Mouse (Mus musculus) forebrain, embryonic 15.5 days (tissue): Measurements from ENCODE around the gene Rgs7bp. TPM values are rescaled to one million over a fixed set of nuclear protein-coding genes. Genes with fewer than 3 reads are reported as not detected.

ENCODE experiments used
- ATAC-seq: fragments of 200-750 bp; cut with Nextera tagmentation; replicated peaks from 2 replicates; pipeline ENCODE4 v1.8.0; 2017; ENCODE audit warnings: mild to moderate bottlenecking, moderate TSS enrichment, moderate library complexity
- H3K27ac ChIP-seq: fragments of 300-500 bp; sonication (generic); replicated peaks from 2 replicates; pipeline ENCODE4 v1.5.1; 2015; ENCODE audit warnings: mild to moderate bottlenecking, inconsistent platforms
- H3K27me3 ChIP-seq: fragments of 300-500 bp; sonication (generic); 2 replicates; pipeline ENCODE4 v1.6.1; 2015; ENCODE audit warnings: inconsistent platforms
- H3K36me3 ChIP-seq: fragments of 300-500 bp; sonication (generic); 2 replicates; pipeline ENCODE4 v1.6.1; 2015; ENCODE audit warnings: mild to moderate bottlenecking, inconsistent platforms
- H3K4me1 ChIP-seq: fragments of 300-500 bp; sonication (generic); 2 replicates; pipeline ENCODE4 v1.6.1; 2015; ENCODE audit warnings: inconsistent platforms
- H3K4me2 ChIP-seq: fragments of 300-500 bp; sonication (generic); replicated peaks from 2 replicates; pipeline ENCODE4 v1.6.1; 2015; ENCODE audit warnings: mild to moderate bottlenecking, inconsistent platforms
- H3K4me3 ChIP-seq: fragments of 300-500 bp; sonication (generic); 2 replicates; pipeline ENCODE4 v1.5.1; 2015; ENCODE audit warnings: mild to moderate bottlenecking, inconsistent platforms
- H3K9ac ChIP-seq: fragments of 300-500 bp; sonication (generic); replicated peaks from 2 replicates; pipeline ENCODE4 v1.6.1; 2015; ENCODE audit warnings: mild to moderate bottlenecking, inconsistent platforms
- H3K9me3 ChIP-seq: fragments of 300-500 bp; sonication (generic); 2 replicates; pipeline ENCODE4 v1.6.1; 2016; ENCODE audit warnings: inconsistent platforms
- WGBS: fragments of 180-500 bp; shearing (Covaris S2); methylation state at CpG from one replicate; pipeline ENCODE4 v1.1.7; 2015; ENCODE audit warnings: mixed read lengths; 5-methylcytosine and 5-hydroxymethylcytosine counted together
- polyA plus RNA-seq: library from polyadenylated mRNA; unstranded; fragments of >200 nt; fragmentation: Nextera tagmentation; extraction: Ambion mirVana; gene quantifications from 2 replicates; pipeline ENCODE4 v1.2.1, GENCODE M21; 2015

Gene Rgs7bp
- polyA plus RNA-seq, 1 experiment from 2014 or later: 5.2 TPM

DNA sequence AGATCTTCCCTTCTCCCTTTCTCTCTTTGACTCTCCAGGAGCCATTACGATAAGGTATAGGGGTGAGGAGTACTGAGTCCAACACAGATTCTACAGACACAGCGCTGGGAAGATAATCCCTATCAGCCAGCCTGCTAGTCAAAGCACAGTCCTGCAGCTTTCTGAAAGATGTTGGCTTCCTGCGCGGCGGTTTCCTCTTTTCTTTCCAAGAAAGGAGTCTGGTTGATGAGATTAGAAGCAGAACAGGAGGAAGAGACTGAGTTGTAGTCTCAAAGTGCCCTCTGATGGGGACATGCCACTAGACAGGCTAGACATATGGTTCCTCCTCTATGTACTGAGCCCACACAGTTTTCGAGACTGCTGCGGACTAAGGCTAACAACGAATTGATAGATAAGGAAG lies 6.1 kb downstream of the Rgs7bp start:
- no peak for ATAC-seq
- 75% methylated on average over 8 of the region's 8 CpGs for WGBS

DNA sequence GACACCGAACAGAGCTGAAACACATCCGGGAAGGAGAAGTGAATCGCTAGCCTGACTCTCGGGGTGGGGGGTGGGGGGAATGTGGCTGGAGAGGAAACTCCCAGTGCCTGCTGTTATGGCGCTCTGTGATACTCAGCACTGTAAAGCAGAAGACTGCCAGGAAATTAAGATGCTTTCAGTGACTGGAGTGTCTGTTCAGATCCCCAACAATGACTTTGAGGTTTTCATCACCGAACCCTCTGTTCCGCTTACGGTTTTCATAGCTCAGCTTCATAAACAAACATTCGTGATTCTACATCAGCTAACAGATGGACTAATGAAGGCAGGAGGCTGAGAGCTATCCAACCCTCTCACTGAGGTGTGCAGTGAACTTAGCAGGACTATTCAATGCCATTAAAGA lies 7.4 kb downstream of the Rgs7bp start:
- Histone ChIP-seq H3K27me3 (no peaks in the 10 kb centered on the region), H3K9me3 (no peaks in the 10 kb centered on the region), H3K27ac (no peak overlapping the region), H3K36me3 (no peaks in the 10 kb centered on the region), H3K4me1 (peaks cover 8% of the 10 kb centered on the region), H3K4me3 (no peak overlapping the region), H3K9ac (no peak overlapping the region), H3K4me2 (no peak overlapping the region)
- WGBS: 64% methylated on average over 9 of the region's 9 CpGs
- ATAC-seq: peak; percentile 51; the same call in 1 of the 2 replicates

More for the DNA sequence above, 6.1 kb downstream of the Rgs7bp start:
- Histone ChIP-seq H3K9me3 (no peaks in the 10 kb centered on the region), H3K27me3 (no peaks in the 10 kb centered on the region), H3K4me1 (peaks cover 19% of the 10 kb centered on the region), H3K4me2 (no peak overlapping the region), H3K9ac (no peak overlapping the region), H3K4me3 (no peak overlapping the region), H3K36me3 (no peaks in the 10 kb centered on the region), H3K27ac (no peak overlapping the region)

GRCm38 (mm10) chr13:105043882-105044281 lies 10.8 kb downstream of the Rgs7bp start:
- Histone ChIP-seq H3K9me3 (no peaks in the 10 kb centered on the region), H3K4me2 (no peak overlapping the region), H3K27ac (no peak overlapping the region), H3K4me3 (no peak overlapping the region), H3K27me3 (no peaks in the 10 kb centered on the region), H3K36me3 (no peaks in the 10 kb centered on the region), H3K9ac (no peak overlapping the region), H3K4me1 (peaks cover 7% of the 10 kb centered on the region)
- 37% methylated on average over 3 of the region's 3 CpGs for WGBS
- 0 out of 2 replicates have a peak, but pooled peaks have one; percentile 39 for ATAC-seq

GRCm38 (mm10) chr13:105038334-105038733 lies 16.4 kb downstream of the Rgs7bp start:
- no peaks in the 10 kb centered on the region for H3K27me3 ChIP-seq
- H3K9ac ChIP-seq: no peak overlapping the region
- WGBS: 70% methylated on average over 5 of the region's 5 CpGs
- H3K27ac ChIP-seq: no peak overlapping the region
- ATAC-seq: no peak
- H3K9me3 ChIP-seq: no peaks in the 10 kb centered on the region
- H3K4me3 ChIP-seq: no peak overlapping the region
- H3K4me2 ChIP-seq: no peak overlapping the region
- no peaks in the 10 kb centered on the region for H3K4me1 ChIP-seq
- no peaks in the 10 kb centered on the region for H3K36me3 ChIP-seq

- 88% methylated on average over 12 of the region's 12 CpGs for WGBS
- Histone ChIP-seq H3K27me3 (no peaks in the 10 kb centered on the region), H3K9me3 (no peaks in the 10 kb centered on the region), H3K4me1 (no peaks in the 10 kb centered on the region), H3K9ac (no peak overlapping the region), H3K36me3 (no peaks in the 10 kb centered on the region), H3K27ac (no peak overlapping the region), H3K4me3 (no peak overlapping the region), H3K4me2 (no peak overlapping the region)
- no peak for ATAC-seq
Observed at GRCm38 (mm10) chr13:105037816-105038215, 16.9 kb downstream of the Rgs7bp start.

GRCm38 (mm10) chr13:105031882-105032281 lies 22.8 kb downstream of the Rgs7bp start:
- H3K4me3 ChIP-seq: no peak overlapping the region
- H3K9me3 ChIP-seq: no peaks in the 10 kb centered on the region
- no peak overlapping the region for H3K4me2 ChIP-seq
- H3K27me3 ChIP-seq: no peaks in the 10 kb centered on the region
- no peaks in the 10 kb centered on the region for H3K4me1 ChIP-seq
- no peak overlapping the region for H3K27ac ChIP-seq
- no peak overlapping the region for H3K9ac ChIP-seq
- no peaks in the 10 kb centered on the region for H3K36me3 ChIP-seq
- no peak for ATAC-seq

- H3K9me3 ChIP-seq: no peaks in the 10 kb centered on the region
- no peak overlapping the region for H3K9ac ChIP-seq
- H3K27ac ChIP-seq: no peak overlapping the region
- WGBS: 56% methylated on average over 3 of the region's 3 CpGs
- H3K27me3 ChIP-seq: no peaks in the 10 kb centered on the region
- no peaks in the 10 kb centered on the region for H3K4me1 ChIP-seq
- no peak for ATAC-seq
- H3K4me3 ChIP-seq: no peak overlapping the region
- no peak overlapping the region for H3K4me2 ChIP-seq
- H3K36me3 ChIP-seq: no peaks in the 10 kb centered on the region
Observed at GRCm38 (mm10) chr13:105028276-105028675, 26.5 kb downstream of the Rgs7bp start.

DNA sequence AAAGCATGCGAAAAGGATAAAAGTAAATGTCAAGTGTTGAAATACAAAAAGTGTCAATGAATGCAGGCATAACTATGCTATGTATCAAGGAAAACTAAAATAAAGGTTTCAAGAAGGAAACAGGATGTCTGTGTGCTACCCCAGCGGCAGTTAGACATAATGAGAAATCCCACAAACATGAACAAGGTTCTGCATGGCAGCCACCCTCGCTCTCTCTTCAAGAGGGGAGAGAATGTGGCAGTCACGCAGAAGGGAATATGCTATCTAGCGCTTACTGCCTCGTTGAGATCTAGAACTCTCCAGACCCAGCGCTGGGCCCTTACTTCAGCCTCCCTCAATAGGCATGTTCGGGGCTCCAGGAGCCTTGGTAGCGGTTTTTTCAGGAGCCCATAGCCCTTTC lies 38.2 kb downstream of the Rgs7bp start:
- Histone ChIP-seq H3K9ac (no peak overlapping the region), H3K36me3 (no peaks in the 10 kb centered on the region), H3K4me1 (peaks cover 11% of the 10 kb centered on the region), H3K4me2 (no peak overlapping the region), H3K9me3 (no peaks in the 10 kb centered on the region), H3K4me3 (no peak overlapping the region), H3K27me3 (no peaks in the 10 kb centered on the region), H3K27ac (0 out of 2 replicates have a peak overlapping the region, but pooled peaks have one; percentile 1)
- WGBS: 70% methylated on average over 9 of the region's 9 CpGs
- 0 out of 2 replicates have a peak, but pooled peaks have one; percentile 4 for ATAC-seq

DNA sequence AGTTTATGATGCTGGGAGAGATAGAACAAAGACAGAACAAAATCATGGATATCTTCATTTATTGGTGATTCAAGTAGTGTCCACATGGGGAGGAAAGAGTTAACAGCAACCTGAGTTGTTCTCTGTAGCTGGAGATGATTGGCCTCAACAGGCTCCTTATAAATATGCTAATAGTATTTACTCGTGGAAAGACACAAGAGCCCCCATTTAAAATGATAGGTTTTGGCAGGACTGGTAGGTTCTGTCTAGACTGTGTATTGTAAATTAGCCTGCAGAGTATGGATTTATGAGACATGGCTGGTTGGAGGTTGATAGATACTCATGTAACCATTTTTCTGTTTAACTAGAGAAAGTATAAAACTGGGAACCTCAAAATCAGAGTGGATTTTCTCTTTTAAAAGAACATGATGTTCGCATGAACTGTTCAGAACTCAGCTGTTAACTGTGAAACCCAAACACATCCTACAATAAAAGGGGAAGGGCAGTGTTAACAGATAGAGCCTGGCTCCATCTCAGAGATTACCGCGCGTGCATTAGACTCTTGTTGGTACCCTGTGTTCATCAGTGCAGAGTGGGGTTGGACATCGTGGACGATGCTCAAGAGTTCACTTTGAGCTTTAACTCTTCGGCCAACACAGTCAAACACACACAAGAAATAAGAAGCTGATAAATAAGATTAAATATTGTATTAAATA lies 38.9 kb downstream of the Rgs7bp start:
- peak; percentile 97 for ATAC-seq
- no peaks in the 10 kb centered on the region for H3K9me3 ChIP-seq
- H3K4me2 ChIP-seq: no peak overlapping the region; the same call in 1 of the 2 replicates
- H3K36me3 ChIP-seq: no peaks in the 10 kb centered on the region
- no peak overlapping the region for H3K9ac ChIP-seq
- WGBS: 37% methylated on average over 8 of the region's 8 CpGs
- peak overlapping the region; percentile 41 for H3K27ac ChIP-seq
- H3K4me3 ChIP-seq: no peak overlapping the region
- H3K27me3 ChIP-seq: no peaks in the 10 kb centered on the region
- H3K4me1 ChIP-seq: peaks cover 11% of the 10 kb centered on the region

- no peak overlapping the region for H3K4me3 ChIP-seq
- H3K9ac ChIP-seq: no peak overlapping the region
- ATAC-seq: no peak
- no peaks in the 10 kb centered on the region for H3K27me3 ChIP-seq
- H3K27ac ChIP-seq: no peak overlapping the region
- H3K9me3 ChIP-seq: no peaks in the 10 kb centered on the region
- peaks cover 9% of the 10 kb centered on the region for H3K4me1 ChIP-seq
- 74% methylated on average over 5 of the region's 5 CpGs for WGBS
- H3K36me3 ChIP-seq: no peaks in the 10 kb centered on the region
- H3K4me2 ChIP-seq: no peak overlapping the region
Observed at GRCm38 (mm10) chr13:105011300-105011699, 43.4 kb downstream of the Rgs7bp start.

GRCm38 (mm10) chr13:105008891-105009290 lies 45.8 kb downstream of the Rgs7bp start:
- WGBS: 76% methylated on average over 2 of the region's 2 CpGs
- Histone ChIP-seq H3K4me2 (no peak overlapping the region), H3K9ac (no peak overlapping the region), H3K4me3 (no peak overlapping the region), H3K9me3 (no peaks in the 10 kb centered on the region), H3K27me3 (no peaks in the 10 kb centered on the region), H3K4me1 (no peaks in the 10 kb centered on the region), H3K36me3 (no peaks in the 10 kb centered on the region), H3K27ac (no peak overlapping the region)
- no peak for ATAC-seq

DNA sequence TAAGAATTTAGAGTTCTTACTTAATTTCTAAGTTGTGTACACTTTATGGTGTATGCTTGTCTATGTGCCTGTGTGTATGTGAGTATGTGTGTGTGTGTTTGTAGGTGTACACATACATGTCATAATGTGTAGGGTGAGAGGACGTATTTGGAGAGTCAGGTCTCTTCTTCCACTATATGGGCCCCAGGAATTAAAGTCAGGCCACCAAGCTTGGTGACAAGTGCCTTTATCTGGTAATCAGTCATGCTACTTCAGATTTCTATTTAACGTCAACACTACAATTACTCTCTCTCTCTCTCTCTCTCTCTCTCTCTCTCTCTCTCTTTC lies 51.9 kb downstream of the Rgs7bp start:
- Histone ChIP-seq H3K9me3 (no peaks in the 10 kb centered on the region), H3K4me2 (no peak overlapping the region), H3K9ac (no peak overlapping the region), H3K27me3 (no peaks in the 10 kb centered on the region), H3K27ac (peak overlapping the region; percentile 68), H3K4me3 (no peak overlapping the region), H3K4me1 (peaks cover 18% of the 10 kb centered on the region), H3K36me3 (no peaks in the 10 kb centered on the region)
- WGBS: 63% methylated on average over 2 of the region's 2 CpGs
- 0 out of 2 replicates have a peak, but pooled peaks have one; percentile 7 for ATAC-seq
